In genomic region chr9:20680378-20680958, GRCm38 (mm10) we compare ENCODE assay signal across 23 mouse cellular contexts. TPM values are rescaled to one million over a fixed set of nuclear protein-coding genes. Genes with fewer than 3 reads are reported as not detected.
DNase-seq lines count a peak whose midpoint lies in the region; ATAC-seq and TF ChIP-seq lines count a peak whose summit lies in the region.
"Had no signal": no experiment of that assay in that cellular context is flagged by ENCODE, and none has a peak within 500 bp of the region (broad histone marks: within the 10 kb centered on the region; RNA-seq: fewer than 3 reads in every experiment).

No protein-coding gene starts in this region.

- no peak overlapping the region for H3K4me3 ChIP-seq in hindbrain, embryonic 11.5 days (ENCODE audit: low read depth, low read length)
- no peak overlapping the region for H3K4me3 ChIP-seq in hindbrain, embryonic 16.5 days (ENCODE audit: low read length)
- H3K4me3 ChIP-seq in forebrain, postnatal 0 days (ENCODE audit: low read depth, low read length) = no peak overlapping the region
- H3K4me3 ChIP-seq in neural tube, embryonic 15.5 days (replicated peaks) = no peak overlapping the region
- no peak overlapping the region for H3K4me3 ChIP-seq in gastrocnemius, adult 2 months
- H3K4me3 ChIP-seq: heart, embryonic 12.5 days; limb, embryonic 12.5 days; liver, embryonic 12.5 days; stomach, embryonic 15.5 days had no signal

- H3K9me3 ChIP-seq in hindbrain, embryonic 11.5 days (ENCODE audit: control insufficient read depth, low read length) = no peaks in the 10 kb centered on the region
- no peaks in the 10 kb centered on the region for H3K9me3 ChIP-seq in hindbrain, embryonic 16.5 days (ENCODE audit: control insufficient read depth, low read length)
- no peaks in the 10 kb centered on the region for H3K9me3 ChIP-seq in forebrain, postnatal 0 days (ENCODE audit: low read length)
- H3K9me3 ChIP-seq in neural tube, embryonic 15.5 days (replicated peaks) = no peaks in the 10 kb centered on the region
- H3K9me3 ChIP-seq: G1E; liver, embryonic 12.5 days; stomach, embryonic 15.5 days had no signal

- no peak for DNase-seq in hindbrain, embryonic 11.5 days (ENCODE audit: low spot score)
- DNase-seq in right cerebral cortex, postnatal 10 days (ENCODE audit: low spot score in 2 of 2) = peak; percentile 57 to 63
- DNase-seq in right cerebral cortex, postnatal 4 days = no peak
- no peak for DNase-seq in forebrain, postnatal 0 days
- DNase-seq in thymus, adult 18-20 months = no peak
- no peak for DNase-seq in gastrocnemius, adult 2 months
- DNase-seq: adrenal gland, postnatal 14 days; cerebellum, adult 11 months; cerebellum, postnatal 10 days; heart, adult 11 months; heart, postnatal 14 days; kidney, adult 9 months; kidney, postnatal 36 days; lung, adult 2 months; lung, postnatal 36 days; right cerebral cortex, postnatal 25 days had no signal

- no peak for TF ChIP-seq CTCF in forebrain, postnatal 0 days (IDR thresholded peaks at IDR 0.05; ENCODE audit: low read depth)
- TF ChIP-seq CTCF in gastrocnemius, adult 2 months (IDR thresholded peaks at IDR 0.05) = no peak

- no peaks in the 10 kb centered on the region for H3K4me1 ChIP-seq in hindbrain, embryonic 11.5 days (replicated peaks; ENCODE audit: control insufficient read depth, insufficient read depth, low read length)
- no peaks in the 10 kb centered on the region for H3K4me1 ChIP-seq in hindbrain, embryonic 16.5 days (ENCODE audit: control insufficient read depth, insufficient read depth, low read depth, low read length)
- no peaks in the 10 kb centered on the region for H3K4me1 ChIP-seq in forebrain, postnatal 0 days (ENCODE audit: insufficient read depth)
- peaks cover 16% of the 10 kb centered on the region for H3K4me1 ChIP-seq in neural tube, embryonic 15.5 days
- H3K4me1 ChIP-seq: heart, embryonic 12.5 days; limb, embryonic 12.5 days; liver, embryonic 12.5 days; stomach, embryonic 15.5 days had no signal

- H3K4me2 ChIP-seq in hindbrain, embryonic 11.5 days (replicated peaks; ENCODE audit: low read depth, low read length) = no peak overlapping the region
- H3K4me2 ChIP-seq in hindbrain, embryonic 16.5 days (ENCODE audit: low read length) = no peak overlapping the region
- H3K4me2 ChIP-seq in forebrain, postnatal 0 days (ENCODE audit: low read depth) = no peak overlapping the region
- H3K4me2 ChIP-seq in neural tube, embryonic 15.5 days = no peak overlapping the region
- H3K4me2 ChIP-seq: heart, embryonic 12.5 days; limb, embryonic 12.5 days; liver, embryonic 12.5 days; stomach, embryonic 15.5 days had no signal

- 0 out of 2 replicates have a peak overlapping the region, but pooled peaks have one; percentile 27 for H3K27ac ChIP-seq in hindbrain, embryonic 11.5 days (ENCODE audit: low read depth, low read length)
- no peak overlapping the region for H3K27ac ChIP-seq in hindbrain, embryonic 16.5 days (ENCODE audit: low read depth, low read length)
- peak overlapping the region; percentile 57 for H3K27ac ChIP-seq in forebrain, postnatal 0 days (ENCODE audit: low read depth, low read length)
- peak overlapping the region; percentile 10; the same call in 1 of the 2 replicates for H3K27ac ChIP-seq in neural tube, embryonic 15.5 days (replicated peaks)
- no peak overlapping the region for H3K27ac ChIP-seq in gastrocnemius, adult 2 months
- H3K27ac ChIP-seq: limb, embryonic 12.5 days; liver, embryonic 12.5 days; stomach, embryonic 15.5 days had no signal

- H3K27me3 ChIP-seq in hindbrain, embryonic 11.5 days (ENCODE audit: control insufficient read depth, insufficient read depth, low read length) = no peaks in the 10 kb centered on the region
- H3K27me3 ChIP-seq in hindbrain, embryonic 16.5 days (replicated peaks; ENCODE audit: control insufficient read depth, insufficient read depth, low read length) = no peaks in the 10 kb centered on the region
- H3K27me3 ChIP-seq in forebrain, postnatal 0 days (ENCODE audit: insufficient read depth, low read length) = no peaks in the 10 kb centered on the region
- H3K27me3 ChIP-seq in neural tube, embryonic 15.5 days (replicated peaks) = no peaks in the 10 kb centered on the region
- H3K27me3 ChIP-seq: heart, embryonic 12.5 days; limb, embryonic 12.5 days; stomach, embryonic 15.5 days had no signal

- 73% methylated on average over 9 of the region's 9 CpGs for WGBS in hindbrain, embryonic 11.5 days
- 44% methylated on average over 9 of the region's 9 CpGs for WGBS in hindbrain, embryonic 16.5 days
- WGBS in forebrain, postnatal 0 days = 17% methylated on average over 9 of the region's 9 CpGs
- WGBS in neural tube, embryonic 15.5 days = 38% methylated on average over 9 of the region's 9 CpGs

- intact Hi-C loops in gastrocnemius, adult 2 months (cut with DNase I) = no loop called here

- ATAC-seq in hindbrain, embryonic 11.5 days (ENCODE audit: low FRiP score) = no peak
- no peak for ATAC-seq in hindbrain, embryonic 16.5 days
- ATAC-seq in forebrain, postnatal 0 days = peak; percentile 60
- no peak for ATAC-seq in neural tube, embryonic 15.5 days (ENCODE audit: low FRiP score)
- ATAC-seq: liver, embryonic 12.5 days had no signal

- H3K36me3 ChIP-seq in hindbrain, embryonic 11.5 days (ENCODE audit: control insufficient read depth, insufficient read depth, low read length) = no peaks in the 10 kb centered on the region
- H3K36me3 ChIP-seq in hindbrain, embryonic 16.5 days (ENCODE audit: control insufficient read depth, insufficient read depth, low read length) = no peaks in the 10 kb centered on the region
- no peaks in the 10 kb centered on the region for H3K36me3 ChIP-seq in forebrain, postnatal 0 days (ENCODE audit: insufficient read depth)
- no peaks in the 10 kb centered on the region; the same call in 1 of the 2 replicates for H3K36me3 ChIP-seq in neural tube, embryonic 15.5 days
- H3K36me3 ChIP-seq: G1E; heart, embryonic 12.5 days; limb, embryonic 12.5 days; liver, embryonic 12.5 days; stomach, embryonic 15.5 days had no signal

- H3K9ac ChIP-seq in hindbrain, embryonic 11.5 days (ENCODE audit: low read depth, low read length) = no peak overlapping the region
- no peak overlapping the region for H3K9ac ChIP-seq in hindbrain, embryonic 16.5 days (ENCODE audit: low read depth, low read length)
- H3K9ac ChIP-seq in forebrain, postnatal 0 days = no peak overlapping the region
- no peak overlapping the region for H3K9ac ChIP-seq in neural tube, embryonic 15.5 days (replicated peaks)
- H3K9ac ChIP-seq: heart, embryonic 12.5 days; limb, embryonic 12.5 days; liver, embryonic 12.5 days; stomach, embryonic 15.5 days had no signal

RNA-seq across cellular contexts. Expression of gene Pin1, which starts 28.6 kb away (rescaled TPM):
- 65.2 and 65.9 TPM in 2 replicates for polyA plus RNA-seq in hindbrain, embryonic 11.5 days (2014; fragmentation: Nextera tagmentation; extraction: Ambion mirVana)
- 70.6 and 76.1 TPM in 2 replicates for polyA plus RNA-seq in hindbrain, embryonic 16.5 days (2015; fragmentation: Nextera tagmentation; extraction: Ambion mirVana)
- 38.8 and 46.6 TPM in 2 replicates for total RNA-seq in forebrain, postnatal 0 days (2014; rRNA removed)
- 62.0 and 76.0 TPM in 2 replicates for polyA plus RNA-seq in forebrain, postnatal 0 days (2015; fragmentation: Nextera tagmentation; extraction: Ambion mirVana)
- polyA plus RNA-seq in neural tube, embryonic 15.5 days (2015; fragmentation: Nextera tagmentation; extraction: Ambion mirVana) = 69.6 and 71.6 TPM in 2 replicates
- total RNA-seq in gastrocnemius, adult 2 months (2021) = 10 to 100 TPM; 13.0 to 15.0 TPM

RNA-seq across cellular contexts. Expression of gene Fbxl12, which starts 35.9 kb away (rescaled TPM):
- 12.6 and 14.3 TPM in 2 replicates for polyA plus RNA-seq in hindbrain, embryonic 11.5 days (2014; fragmentation: Nextera tagmentation; extraction: Ambion mirVana)
- polyA plus RNA-seq in hindbrain, embryonic 16.5 days (2015; fragmentation: Nextera tagmentation; extraction: Ambion mirVana) = 14.6 and 15.6 TPM in 2 replicates
- total RNA-seq in forebrain, postnatal 0 days (2014; rRNA removed) = 15.6 and 18.7 TPM in 2 replicates
- polyA plus RNA-seq in forebrain, postnatal 0 days (2015; fragmentation: Nextera tagmentation; extraction: Ambion mirVana) = 12.5 and 13.4 TPM in 2 replicates
- polyA plus RNA-seq in neural tube, embryonic 15.5 days (2015; fragmentation: Nextera tagmentation; extraction: Ambion mirVana) = 13.0 and 20.6 TPM in 2 replicates
- 1 to 10 TPM; 4.7 to 5.3 TPM for total RNA-seq in gastrocnemius, adult 2 months (2021)

RNA-seq across cellular contexts. Expression of gene Ubl5, which starts 37.8 kb away (rescaled TPM):
- 448 and 456 TPM in 2 replicates for polyA plus RNA-seq in hindbrain, embryonic 11.5 days (2014; fragmentation: Nextera tagmentation; extraction: Ambion mirVana)
- 428 and 459 TPM in 2 replicates for polyA plus RNA-seq in hindbrain, embryonic 16.5 days (2015; fragmentation: Nextera tagmentation; extraction: Ambion mirVana)
- total RNA-seq in forebrain, postnatal 0 days (2014; rRNA removed) = 166 and 215 TPM in 2 replicates
- polyA plus RNA-seq in forebrain, postnatal 0 days (2015; fragmentation: Nextera tagmentation; extraction: Ambion mirVana) = 533 and 690 TPM in 2 replicates
- polyA plus RNA-seq in neural tube, embryonic 15.5 days (2015; fragmentation: Nextera tagmentation; extraction: Ambion mirVana) = 463 and 500 TPM in 2 replicates
- 100 to 1,000 TPM; 188 to 210 TPM for total RNA-seq in gastrocnemius, adult 2 months (2021)

Comparison
In these comparisons a context has a peak if more than half of its experiments do, and no peak if none do; other contexts are left out.
1. DNase-seq: peak in right cerebral cortex, postnatal 10 days (2 of 2); none in hindbrain, embryonic 11.5 days (single experiment), right cerebral cortex, postnatal 4 days (single experiment), forebrain, postnatal 0 days (single experiment), thymus, adult 18-20 months (0 of 2) and gastrocnemius, adult 2 months (single experiment).
2. H3K27ac ChIP-seq: peak in hindbrain, embryonic 11.5 days (single experiment), forebrain, postnatal 0 days (single experiment) and neural tube, embryonic 15.5 days (single experiment); none in hindbrain, embryonic 16.5 days (single experiment) and gastrocnemius, adult 2 months (single experiment).